ENCODE assay signal across 21 mouse cellular contexts in genomic region chr13:45242261-45242660, GRCm38 (mm10).
DNase-seq lines count a peak whose midpoint lies in the region; ATAC-seq and TF ChIP-seq lines count a peak whose summit lies in the region.
"Had no signal": no experiment of that assay in that cellular context is flagged by ENCODE, and none has a peak within 500 bp of the region (broad histone marks: within the 10 kb centered on the region; RNA-seq: fewer than 3 reads in every experiment).

No protein-coding gene starts in this region.

- no peak overlapping the region for H3K9ac ChIP-seq in kidney, postnatal 0 days (ENCODE audit: low read depth, low read length)
- H3K9ac ChIP-seq: embryonic facial prominence, embryonic 15.5 days; hindbrain, embryonic 12.5 days had no signal

- intact Hi-C loops in left cerebral cortex, postnatal 10 days (cut with DNase I): no loop called here

- ATAC-seq in kidney, postnatal 0 days (replicated peaks; ENCODE audit: low FRiP score, low read depth): no peak
- ATAC-seq: forebrain, embryonic 14.5 days; hindbrain, embryonic 16.5 days had no signal

- H3K36me3 ChIP-seq in kidney, adult 2 months (ENCODE audit: control insufficient read depth, insufficient read depth, low read length): no peaks in the 10 kb centered on the region
- no peaks in the 10 kb centered on the region for H3K36me3 ChIP-seq in kidney, postnatal 0 days (ENCODE audit: insufficient read depth, low read length)
- H3K36me3 ChIP-seq: embryonic facial prominence, embryonic 15.5 days; forebrain, embryonic 10.5 days; hindbrain, embryonic 12.5 days had no signal

- no peak for TF ChIP-seq POLR2A in kidney, adult 2 months (IDR thresholded peaks at IDR 0.05; ENCODE audit: low read depth, low read length)

- H3K4me1 ChIP-seq in kidney, adult 2 months (ENCODE audit: control insufficient read depth, insufficient read depth, low read length): peaks cover 15% of the 10 kb centered on the region
- H3K4me1 ChIP-seq in kidney, postnatal 0 days (replicated peaks; ENCODE audit: insufficient read depth, low read length): no peaks in the 10 kb centered on the region

- H3K4me2 ChIP-seq in kidney, postnatal 0 days (ENCODE audit: low read length): no peak overlapping the region
- H3K4me2 ChIP-seq: embryonic facial prominence, embryonic 15.5 days; hindbrain, embryonic 12.5 days had no signal

- TF ChIP-seq CTCF in kidney, adult 2 months (conservative IDR thresholded peaks at IDR 0.05; ENCODE audit: insufficient read depth, insufficient read length, low read depth, low read length): no peak
- no peak for TF ChIP-seq CTCF in kidney, postnatal 0 days (IDR thresholded peaks at IDR 0.05; ENCODE audit: low read depth)

- H3K27me3 ChIP-seq in kidney, adult 2 months (replicated peaks; ENCODE audit: control insufficient read depth, insufficient read depth, low read length): no peaks in the 10 kb centered on the region
- no peaks in the 10 kb centered on the region for H3K27me3 ChIP-seq in kidney, postnatal 0 days (ENCODE audit: insufficient read depth, low read length)
- H3K27me3 ChIP-seq: embryonic facial prominence, embryonic 15.5 days; hindbrain, embryonic 12.5 days had no signal

- peak; percentile 66 for DNase-seq in kidney, adult 2 months
- DNase-seq in kidney, adult 11 months: no peak
- peak; percentile 57 for DNase-seq in kidney, postnatal 0 days (ENCODE audit: low spot score)
- no peak for DNase-seq in kidney, postnatal 10 days
- DNase-seq in kidney, postnatal 36 days: peak; percentile 25 to 59
- DNase-seq in adrenal gland, postnatal 25 days: no peak
- DNase-seq in left cerebral cortex, postnatal 10 days (ENCODE audit: extremely low spot score in 1 of 2, low spot score in 2 of 2): no peak
- DNase-seq: adrenal gland, postnatal 14 days; cerebellum, adult 18-20 months; cerebellum, adult 9-11 months; embryo, embryonic 11 days; gastrocnemius, adult 2 months; gastrocnemius, postnatal 25 days; heart, postnatal 10 days; heart, postnatal 4 days had no signal

- no peak overlapping the region for H3K4me3 ChIP-seq in kidney, adult 2 months (ENCODE audit: insufficient read depth, low read depth, low read length)
- no peak overlapping the region for H3K4me3 ChIP-seq in kidney, postnatal 0 days (replicated peaks; ENCODE audit: low read depth, low read length)
- H3K4me3 ChIP-seq: embryonic facial prominence, embryonic 15.5 days; erythroblast, embryonic 14.5 days; forebrain, embryonic 10.5 days; gastrocnemius, adult 2 months; hindbrain, embryonic 12.5 days had no signal

- 43% methylated on average over 3 of the region's 3 CpGs for WGBS in kidney, adult 2 months
- WGBS in kidney, postnatal 0 days: 55% methylated on average over 3 of the region's 3 CpGs

- H3K27ac ChIP-seq in kidney, adult 2 months (ENCODE audit: insufficient read depth, low read depth, low read length): no peak overlapping the region
- no peak overlapping the region; the same call in 1 of the 2 replicates for H3K27ac ChIP-seq in kidney, postnatal 0 days
- H3K27ac ChIP-seq: embryonic facial prominence, embryonic 15.5 days; forebrain, embryonic 10.5 days; gastrocnemius, adult 2 months; hindbrain, embryonic 12.5 days had no signal

- H3K9me3 ChIP-seq in kidney, postnatal 0 days (replicated peaks; ENCODE audit: low read length): no peaks in the 10 kb centered on the region
- H3K9me3 ChIP-seq: embryonic facial prominence, embryonic 15.5 days; forebrain, embryonic 10.5 days; hindbrain, embryonic 12.5 days had no signal

Comparison
In these comparisons a context has a peak if more than half of its experiments do, and no peak if none do; other contexts are left out.
1. DNase-seq: peak in kidney, adult 2 months (single experiment), kidney, postnatal 0 days (single experiment) and kidney, postnatal 36 days (2 of 2); none in kidney, adult 11 months (single experiment), kidney, postnatal 10 days (single experiment), adrenal gland, postnatal 25 days (single experiment) and left cerebral cortex, postnatal 10 days (0 of 2).